Mouse (Mus musculus): ENCODE results near the gene Clec2l. TPM values are rescaled to one million over a fixed set of nuclear protein-coding genes. Genes with fewer than 3 reads are reported as not detected.

The Clec2l gene
- total and polyA plus RNA-seq, 3 experiments, result 6.0 to 10.4 TPM; not detected in 1

GRCm38 (mm10) chr6:38629556-38629955, 33.3 kb upstream of the Clec2l start:
- Histone ChIP-seq H3K4me1 (ENCODE audit: control insufficient read depth in 1 of 2, insufficient read depth in 2 of 2, low read length in 2 of 2) (peaks cover 0 to 6% of the 10 kb centered on the region in 2 experiments; a peak in 2 of 4 replicates), H3K79me2 (ENCODE audit: control insufficient read depth, insufficient read depth, low read length, poor library complexity) (no peaks in the 10 kb centered on the region), H3K9me3 (replicated peaks; ENCODE audit: insufficient read depth, low read length) (no peaks in the 10 kb centered on the region), H3K27me3 (ENCODE audit: control insufficient read depth in 1 of 2, insufficient read depth in 2 of 2, low read length in 2 of 2) (no peaks in the 10 kb centered on the region), H3K36me3 (ENCODE audit: control insufficient read depth in 1 of 2, insufficient read depth in 2 of 2, low read length in 2 of 2) (no peaks in the 10 kb centered on the region; a peak in 1 of 4 replicates), H3K4me3 (ENCODE audit: control insufficient read depth in 1 of 2, insufficient read depth in 1 of 2, low read depth in 2 of 2, low read length in 2 of 2) (no peak overlapping the region), H3K27ac (ENCODE audit: control insufficient read depth, low read depth, low read length) (no peak overlapping the region), H3K9ac (ENCODE audit: control insufficient read depth, low read depth, low read length, poor library complexity, severe bottlenecking) (no peak overlapping the region)
- no peak for DNase-seq (ENCODE audit: low read depth, low spot score)
- TF ChIP-seq TBP (IDR thresholded peaks at IDR 0.05; ENCODE audit: low read depth, low read length) (no peak), POLR2AphosphoS2 (IDR thresholded peaks at IDR 0.05; ENCODE audit: low read length) (no peak), MXI1 (IDR thresholded peaks at IDR 0.05; ENCODE audit: low read depth, low read length) (no peak), SMC3 (IDR thresholded peaks at IDR 0.05; ENCODE audit: low read depth, low read length) (no peak), SIN3A (IDR thresholded peaks at IDR 0.05; ENCODE audit: low read length) (no peak), BHLHE40 (IDR thresholded peaks at IDR 0.05; ENCODE audit: borderline replicate concordance, low read depth, low read length) (no peak), MYB (IDR thresholded peaks at IDR 0.05; ENCODE audit: low read depth, low read length) (no peak), MAX (IDR thresholded peaks at IDR 0.05; ENCODE audit: low read length) (no peak), POLR2AphosphoS5 (IDR thresholded peaks at IDR 0.05; ENCODE audit: borderline replicate concordance, low read depth, low read length) (no peak), ETS1 (IDR thresholded peaks at IDR 0.05; ENCODE audit: low read depth, low read length) (no peak), RCOR1 (IDR thresholded peaks at IDR 0.05; ENCODE audit: low read depth, low read length) (no peak), CTCF (IDR thresholded peaks at IDR 0.05 in 2 of 3, conservative IDR thresholded peaks at IDR 0.05 in 1 of 3; ENCODE audit: control insufficient read depth in 1 of 3, insufficient read depth in 1 of 3, low read depth in 2 of 3, low read length in 3 of 3, poor library complexity in 1 of 3, severe bottlenecking in 1 of 3) (no peak), POLR2A (IDR thresholded peaks at IDR 0.05; ENCODE audit: control insufficient read depth in 1 of 2, insufficient read depth in 1 of 2, low read depth in 1 of 2, low read length in 2 of 2, poor library complexity in 1 of 2) (no peak), TAL1 (IDR thresholded peaks at IDR 0.05; ENCODE audit: low read length) (no peak), EP300 (IDR thresholded peaks at IDR 0.05; ENCODE audit: low read depth in 1 of 2, low read length in 2 of 2) (no peak), HCFC1 (IDR thresholded peaks at IDR 0.05; ENCODE audit: low read depth, low read length) (no peak), NRF1 (IDR thresholded peaks at IDR 0.05; ENCODE audit: insufficient read depth, low read depth, low read length, poor library complexity, severe bottlenecking) (no peak), KAT2A (conservative IDR thresholded peaks at IDR 0.05; ENCODE audit: low read depth, low read length) (no peak), CHD1 (IDR thresholded peaks at IDR 0.05; ENCODE audit: low read depth, low read length) (no peak)

GRCm38 (mm10) chr6:38632826-38633225, 30.0 kb upstream of the Clec2l start:
- Histone ChIP-seq H3K36me3 (ENCODE audit: control insufficient read depth in 1 of 2, insufficient read depth in 2 of 2, low read length in 2 of 2) (peaks cover 0 to 6% of the 10 kb centered on the region in 2 experiments; a peak in 2 of 4 replicates), H3K79me2 (ENCODE audit: control insufficient read depth, insufficient read depth, low read length, poor library complexity) (peaks cover 2% of the 10 kb centered on the region; the same call in 1 of the 2 replicates), H3K4me3 (ENCODE audit: control insufficient read depth in 1 of 2, insufficient read depth in 1 of 2, low read depth in 2 of 2, low read length in 2 of 2) (no peak overlapping the region), H3K27ac (ENCODE audit: control insufficient read depth, low read depth, low read length) (no peak overlapping the region), H3K27me3 (ENCODE audit: control insufficient read depth in 1 of 2, insufficient read depth in 2 of 2, low read length in 2 of 2) (no peaks in the 10 kb centered on the region), H3K9ac (ENCODE audit: control insufficient read depth, low read depth, low read length, poor library complexity, severe bottlenecking) (no peak overlapping the region), H3K4me1 (ENCODE audit: control insufficient read depth in 1 of 2, insufficient read depth in 2 of 2, low read length in 2 of 2) (peaks cover 0 to 16% of the 10 kb centered on the region in 2 experiments; a peak in 2 of 4 replicates), H3K9me3 (replicated peaks; ENCODE audit: insufficient read depth, low read length) (no peaks in the 10 kb centered on the region)
- TF ChIP-seq TBP (IDR thresholded peaks at IDR 0.05; ENCODE audit: low read depth, low read length) (no peak), CHD2 (IDR thresholded peaks at IDR 0.05; ENCODE audit: low read length) (no peak), KAT2A (conservative IDR thresholded peaks at IDR 0.05; ENCODE audit: low read depth, low read length) (no peak), JUND (IDR thresholded peaks at IDR 0.05; ENCODE audit: low read depth, low read length) (no peak), E2F4 (IDR thresholded peaks at IDR 0.05; ENCODE audit: borderline replicate concordance, low read depth, low read length) (no peak), SIN3A (IDR thresholded peaks at IDR 0.05; ENCODE audit: low read length) (no peak), TAL1 (IDR thresholded peaks at IDR 0.05; ENCODE audit: low read length) (no peak), MYC (IDR thresholded peaks at IDR 0.05; ENCODE audit: low read depth, low read length) (no peak)
- no peak for DNase-seq (ENCODE audit: low read depth, low spot score)

All from MEL (cell line).